Mouse (Mus musculus) skeletal muscle tissue, adult 2 months (tissue): Measurements from ENCODE around the gene C130079G13Rik.
"Not testable (repeated sequence)": the region's sequence is repeated elsewhere in the genome, so short reads cannot be mapped to it uniquely, and the experiment has no call there.

Experiments
- DNase-seq: peaks from one replicate; pipeline ENCODE4 v3.0.0-alpha.2; 2012; ENCODE audit warnings: low read depth, low spot score

The C130079G13Rik gene

GRCm38 (mm10) chr3:59924914-59925313 lies at the start of gene C130079G13Rik:
Gene C130079G13Rik, plus strand, starts transcription at chr3:59925214.
- no peak for DNase-seq

DNA sequence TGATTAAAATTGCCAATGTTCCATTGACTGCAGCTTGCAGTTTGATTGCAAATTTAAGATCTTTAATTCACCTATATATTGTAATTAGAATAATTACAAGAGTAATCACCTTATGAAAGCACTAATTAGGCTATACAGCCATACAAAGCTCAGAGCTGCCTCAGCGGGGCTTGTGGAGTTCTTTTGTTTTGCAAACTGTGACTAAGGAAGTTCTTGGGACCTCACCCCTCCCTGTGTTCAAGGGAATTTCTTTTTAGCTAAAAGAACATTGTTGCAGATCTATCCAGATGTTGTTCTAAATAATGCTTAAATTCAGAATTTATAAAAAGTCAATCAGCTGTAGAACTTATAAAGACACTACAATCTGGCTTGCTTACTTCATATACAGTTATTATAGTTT lies 47.4 kb upstream of the C130079G13Rik start:
- DNase-seq: not testable (repeated sequence)

- not testable (repeated sequence) for DNase-seq
Measured at GRCm38 (mm10) chr3:59879801-59880554, 45.0 kb upstream of the C130079G13Rik start.

DNA sequence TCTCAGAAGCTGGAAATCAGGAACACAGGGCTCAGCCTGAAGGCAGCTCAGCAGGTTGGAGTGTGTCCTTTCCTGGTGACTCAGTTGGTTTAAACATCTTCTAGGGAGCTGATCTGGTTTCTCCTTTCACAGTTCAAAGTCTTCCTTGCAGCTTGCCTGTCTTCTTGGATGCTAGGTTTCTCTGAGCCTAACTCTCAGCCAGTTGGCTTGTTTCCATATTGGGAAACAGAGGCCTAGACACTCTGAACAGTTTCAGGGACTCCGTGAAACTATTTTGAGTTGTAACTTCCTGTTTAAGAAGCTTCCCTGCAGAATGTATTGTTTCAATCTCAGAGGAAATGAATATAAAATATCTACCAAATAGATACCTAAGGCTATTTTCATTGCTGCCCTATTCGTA lies 31.7 kb upstream of the C130079G13Rik start:
- DNase-seq: peak; percentile 10

DNA sequence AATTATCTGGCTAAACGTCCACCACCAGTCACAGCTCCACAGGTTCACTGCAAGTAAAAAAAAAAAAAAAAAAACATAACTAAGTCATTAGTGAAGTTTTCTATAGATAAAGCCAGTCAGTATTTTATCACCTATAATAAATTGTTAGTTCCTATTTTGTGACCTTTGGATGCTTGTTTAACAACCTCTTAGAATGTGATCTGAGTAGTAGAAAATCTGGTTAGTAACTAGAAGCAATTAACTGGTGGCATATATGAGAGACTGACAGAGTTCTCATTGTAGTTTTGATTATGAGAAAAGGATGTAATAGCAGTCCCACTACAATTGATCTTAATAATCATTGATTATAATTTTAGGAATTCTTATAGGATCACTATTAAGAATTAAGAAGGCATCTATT lies 9.6 kb downstream of the C130079G13Rik start:
- DNase-seq: no peak

DNA sequence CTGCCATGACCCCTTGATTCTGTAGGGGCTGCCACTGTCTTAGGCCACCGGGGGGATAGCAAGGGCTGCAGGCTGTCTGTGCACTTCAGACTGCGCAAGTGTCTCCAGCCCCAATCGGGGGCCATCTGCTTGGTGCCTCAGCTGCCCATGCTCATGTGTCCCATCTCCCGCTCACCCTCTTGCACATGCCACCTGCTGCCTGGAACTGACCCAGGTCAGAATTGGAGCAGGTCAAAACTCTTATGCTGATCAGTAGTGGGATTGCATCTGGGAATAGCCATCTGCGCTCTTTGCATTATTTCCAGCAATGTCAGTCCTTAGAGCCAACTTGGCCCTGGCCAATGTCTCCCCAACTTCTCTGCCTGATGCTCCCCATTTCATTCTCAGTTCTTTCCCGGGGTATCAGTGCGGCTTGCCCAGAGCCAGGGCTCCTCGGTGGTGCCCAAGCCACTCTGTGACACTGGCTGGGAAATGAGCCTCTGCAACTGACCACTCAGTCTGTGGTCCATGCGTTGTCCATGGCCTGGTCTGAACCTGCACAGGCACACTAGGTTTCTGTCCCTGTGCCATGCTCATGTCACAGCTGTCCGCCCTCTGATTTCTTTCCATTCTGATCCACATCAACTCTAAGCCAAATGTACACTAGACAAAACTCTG lies 22.4 kb downstream of the C130079G13Rik start:
- no peak for DNase-seq

- DNase-seq: no peak
Measured at GRCm38 (mm10) chr3:59970891-59971290, 45.9 kb downstream of the C130079G13Rik start.

GRCm38 (mm10) chr3:59974591-59974990 lies 49.6 kb downstream of the C130079G13Rik start:
- no peak for DNase-seq
